In genomic region chr8:124137261-124137660, GRCm38 (mm10) we compare ENCODE assay signal across 18 mouse cellular contexts.
"Had no signal": no experiment of that assay in that cellular context is flagged by ENCODE, and none has a peak within 500 bp of the region (broad histone marks: within the 10 kb centered on the region; RNA-seq: fewer than 3 reads in every experiment).

No protein-coding gene starts in this region.

- H3K4me1 ChIP-seq: liver, embryonic 13.5 days; stomach, embryonic 15.5 days had no signal

- H3K9ac ChIP-seq: kidney, embryonic 15.5 days; liver, embryonic 13.5 days; midbrain, embryonic 12.5 days; midbrain, embryonic 15.5 days; neural tube, embryonic 13.5 days; stomach, embryonic 15.5 days had no signal

- ATAC-seq: midbrain, embryonic 15.5 days had no signal

- H3K36me3 ChIP-seq: kidney, embryonic 15.5 days; liver, embryonic 13.5 days; midbrain, embryonic 12.5 days; midbrain, embryonic 15.5 days; neural tube, embryonic 13.5 days; stomach, embryonic 15.5 days had no signal

- H3K4me2 ChIP-seq: kidney, embryonic 15.5 days; liver, embryonic 13.5 days; midbrain, embryonic 12.5 days; midbrain, embryonic 15.5 days; neural tube, embryonic 13.5 days; stomach, embryonic 15.5 days had no signal

- H3K4me3 ChIP-seq: kidney, embryonic 15.5 days; liver, embryonic 13.5 days; midbrain, embryonic 12.5 days; midbrain, embryonic 15.5 days; myocyte; neural tube, embryonic 13.5 days; stomach, embryonic 15.5 days had no signal

- DNase-seq: kidney, adult 8-10 months; kidney, postnatal 10 days; kidney, postnatal 36 days; liver, embryonic 13.5 days; lung, adult 2 months; lung, postnatal 14 days; lung, postnatal 4 days; retina, postnatal 1 day; right cerebral cortex, postnatal 25 days; spleen, adult 18-20 months; thymus, adult 2 months; thymus, postnatal 14 days had no signal

- H3K9me3 ChIP-seq: kidney, embryonic 15.5 days; liver, embryonic 13.5 days; midbrain, embryonic 12.5 days; midbrain, embryonic 15.5 days; neural tube, embryonic 13.5 days; stomach, embryonic 15.5 days had no signal

- H3K27me3 ChIP-seq: kidney, embryonic 15.5 days; liver, embryonic 13.5 days; midbrain, embryonic 15.5 days; neural tube, embryonic 13.5 days; stomach, embryonic 15.5 days had no signal

- H3K27ac ChIP-seq: liver, embryonic 13.5 days; midbrain, embryonic 12.5 days; midbrain, embryonic 15.5 days; neural tube, embryonic 13.5 days; stomach, embryonic 15.5 days had no signal
